Mouse (Mus musculus) brown adipose tissue, adult 24 weeks (tissue): ENCODE results near the gene Acad12. TPM values are rescaled to one million over a fixed set of nuclear protein-coding genes. Genes with fewer than 3 reads are reported as not detected.
"Not testable (repeated sequence)": the region's sequence is repeated elsewhere in the genome, so short reads cannot be mapped to it uniquely, and the experiment has no call there.

Source experiments
- H3K27ac ChIP-seq: fragments of 200-500 bp; replicated peaks from 2 replicates; pipeline ENCODE4 v1.5.1; 2012; ENCODE audit warnings: low read depth, mild to moderate bottlenecking, low read length
- H3K4me1 ChIP-seq: fragments of 200-500 bp; 2 replicates; pipeline ENCODE4 v1.6.1; 2012; ENCODE audit warnings: low read length, mixed read lengths; ENCODE audit not compliant: control insufficient read depth, insufficient read depth, insufficient read length
- H3K4me3 ChIP-seq: fragments of 200-500 bp; 2 replicates; pipeline ENCODE4 v1.5.1; 2012; ENCODE audit warnings: low read depth, mild to moderate bottlenecking, low read length, moderate library complexity; ENCODE audit not compliant: insufficient read depth
- polyA plus RNA-seq: library from polyadenylated mRNA; stranded (reverse); fragments of >200 nt; gene quantifications from 2 replicates; pipeline ENCODE4 v1.2.4, GENCODE M21; 2012; ENCODE audit not compliant: missing spikeins, insufficient read depth, insufficient read length

The Acad12 gene
- polyA plus RNA-seq = 18.4 and 32.3 TPM in 2 replicates

- H3K4me1 ChIP-seq = 0 out of 2 replicates have a peak, but pooled peaks cover 3% of the 10 kb centered on the region
These were observed at the start of gene Acad12 for GRCm38 (mm10) chr5:121618592-121619513. Gene Acad12 (minus strand): TSS chr5:121618938.

GRCm38 (mm10) chr5:121668411-121668810 is 49.7 kb upstream of the Acad12 start:
- H3K4me3 ChIP-seq = no peak overlapping the region
- no peak overlapping the region for H3K27ac ChIP-seq
- H3K4me1 ChIP-seq = peaks cover 5% of the 10 kb centered on the region; the same call in 1 of the 2 replicates

More at GRCm38 (mm10) chr5:121618592-121619513, at the start of gene Acad12:
- H3K4me3 ChIP-seq = peak within 1 kb of the TSS; percentile 93
- peak within 1 kb of the TSS; percentile 97 for H3K27ac ChIP-seq

GRCm38 (mm10) chr5:121667067-121667466 is 48.3 kb upstream of the Acad12 start:
- H3K27ac ChIP-seq = peak overlapping the region; percentile 51; the same call in 1 of the 2 replicates
- peaks cover 7% of the 10 kb centered on the region; the same call in 1 of the 2 replicates for H3K4me1 ChIP-seq
- no peak overlapping the region for H3K4me3 ChIP-seq

- H3K27ac ChIP-seq = no peak overlapping the region
- peaks cover 16% of the 10 kb centered on the region; the same call in 1 of the 2 replicates for H3K4me1 ChIP-seq
- H3K4me3 ChIP-seq = no peak overlapping the region
These were observed 46.2 kb upstream of the Acad12 start for GRCm38 (mm10) chr5:121664971-121665370.

DNA sequence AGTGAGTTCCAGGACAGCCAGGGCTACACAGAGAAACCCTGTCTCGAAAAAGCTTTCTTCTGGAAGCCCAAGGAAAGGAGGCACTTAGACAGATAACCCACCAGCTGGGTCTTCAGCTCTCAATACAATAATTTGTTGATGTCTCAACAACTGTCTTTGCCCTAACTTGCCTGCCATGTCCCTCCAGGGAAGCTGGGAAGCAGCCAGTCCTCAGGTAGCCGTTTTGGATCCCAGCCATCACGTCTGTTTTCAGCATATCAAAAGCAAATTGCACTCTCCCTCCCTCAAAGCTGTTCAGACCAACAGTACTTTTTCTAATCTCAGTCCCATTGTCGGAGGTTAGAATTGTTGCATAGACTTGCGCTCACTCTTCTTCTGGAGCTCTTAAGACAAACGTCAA is 45.3 kb upstream of the Acad12 start:
- no peak overlapping the region for H3K4me3 ChIP-seq
- peaks cover 16% of the 10 kb centered on the region; the same call in 1 of the 2 replicates for H3K4me1 ChIP-seq
- no peak overlapping the region for H3K27ac ChIP-seq

GRCm38 (mm10) chr5:121663456-121663855 is 44.7 kb upstream of the Acad12 start:
- no peak overlapping the region for H3K27ac ChIP-seq

GRCm38 (mm10) chr5:121661494-121661893 is 42.8 kb upstream of the Acad12 start:
- peak overlapping the region; percentile 11; the same call in 1 of the 2 replicates for H3K27ac ChIP-seq

More at GRCm38 (mm10) chr5:121663456-121663855, 44.7 kb upstream of the Acad12 start:
- no peak overlapping the region; the same call in 1 of the 2 replicates for H3K4me3 ChIP-seq
- peaks cover 13% of the 10 kb centered on the region; the same call in 1 of the 2 replicates for H3K4me1 ChIP-seq

DNA sequence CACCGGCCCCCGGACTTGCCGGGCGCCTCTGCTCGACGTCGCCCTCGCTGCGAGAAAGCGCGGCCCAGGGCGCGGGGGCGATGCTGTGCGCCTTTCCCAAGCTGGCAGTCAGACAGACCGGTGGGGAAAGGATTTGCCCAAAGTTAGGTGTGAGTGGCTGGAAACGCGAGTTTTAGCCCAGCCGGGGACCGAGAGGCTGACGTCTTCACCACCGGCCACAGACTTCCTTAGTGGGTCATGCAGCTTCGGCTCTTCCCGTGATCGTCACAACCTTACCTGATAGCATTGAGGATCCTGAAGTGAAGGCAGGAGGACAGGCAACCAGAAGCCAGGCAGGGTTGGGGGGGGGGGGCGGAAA is 42.1 kb upstream of the Acad12 start:
- peak overlapping the region; percentile 62 for H3K27ac ChIP-seq
- H3K4me1 ChIP-seq = peaks cover 11% of the 10 kb centered on the region; the same call in 1 of the 2 replicates
- H3K4me3 ChIP-seq = peak overlapping the region; percentile 90

More at GRCm38 (mm10) chr5:121661494-121661893, 42.8 kb upstream of the Acad12 start:
- peaks cover 11% of the 10 kb centered on the region; the same call in 1 of the 2 replicates for H3K4me1 ChIP-seq
- peak overlapping the region; percentile 90 for H3K4me3 ChIP-seq

DNA sequence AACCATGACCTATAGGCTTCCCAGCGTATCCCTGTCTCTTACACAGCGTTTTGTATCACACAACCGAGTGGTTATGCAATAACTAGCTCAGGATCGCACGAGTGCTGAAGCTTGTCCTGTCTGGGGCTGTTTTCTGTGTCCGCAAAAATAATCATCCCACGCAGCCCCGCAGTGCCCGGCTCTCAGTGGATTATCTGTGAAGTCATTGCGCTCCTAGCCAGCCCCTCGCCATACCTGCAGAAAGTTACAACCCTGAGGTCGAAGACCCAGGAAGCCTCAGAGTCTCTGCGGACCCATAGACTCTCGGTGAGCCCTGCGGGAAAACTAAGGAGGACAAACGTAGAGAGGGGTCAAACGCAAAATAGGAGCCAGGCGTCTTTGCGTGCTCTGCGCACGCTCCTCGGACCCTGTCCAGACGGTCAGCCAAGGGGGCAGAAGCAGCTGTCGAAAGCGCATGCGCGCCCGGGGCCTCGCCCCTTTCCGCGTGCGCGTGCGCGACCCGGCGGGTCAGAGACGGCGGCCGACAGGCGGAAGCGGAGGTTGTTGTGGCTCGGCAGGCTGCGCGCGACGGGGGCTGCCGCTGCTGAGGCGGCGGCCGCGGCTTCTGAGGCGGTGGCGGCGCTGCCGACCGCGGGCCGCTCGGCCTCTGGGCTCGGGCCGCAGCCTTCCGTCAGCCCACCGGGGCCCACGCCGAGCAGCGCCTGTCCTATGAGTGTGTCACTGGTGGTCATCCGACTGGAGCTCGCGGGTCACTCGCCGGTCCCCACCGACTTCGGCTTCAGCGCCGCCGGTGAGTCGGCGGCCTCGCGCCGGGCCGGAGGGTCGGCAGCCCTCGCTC is 41.5 kb upstream of the Acad12 start, which contains the start of the genes Acad10 and Brap:
Gene Acad10, minus strand, starts transcription at position 456 of the 838 bp plus-strand sequence.
Gene Brap, plus strand, starts transcription at position 505 of the 838 bp plus-strand sequence.
- Histone ChIP-seq H3K27ac (peak within 1 kb of the TSS; percentile 84), H3K4me1 (peaks cover 11% of the 10 kb centered on the region; the same call in 1 of the 2 replicates), H3K4me3 (peak within 1 kb of the TSS; percentile 90)

DNA sequence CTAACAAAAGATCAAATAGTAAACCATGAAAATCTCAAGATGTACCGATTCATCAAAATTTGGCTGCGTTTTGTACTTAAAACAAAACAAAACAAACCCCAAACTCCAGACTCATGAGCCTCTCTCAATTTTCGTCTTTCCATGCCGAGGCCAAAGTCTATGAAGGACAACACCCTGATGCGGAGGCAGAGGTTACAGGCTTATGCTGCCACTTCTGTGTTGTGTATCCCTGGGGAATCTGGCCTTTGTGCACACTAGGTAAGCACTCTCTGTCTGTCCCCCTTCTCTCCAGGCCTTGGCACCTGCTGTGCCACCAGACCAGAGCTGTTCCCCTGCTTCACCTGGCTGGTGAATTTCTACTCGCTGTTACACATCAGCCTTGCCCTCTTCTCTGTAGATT is 38.9 kb upstream of the Acad12 start:
- peaks cover 11% of the 10 kb centered on the region; the same call in 1 of the 2 replicates for H3K4me1 ChIP-seq
- H3K27ac ChIP-seq, H3K4me3 ChIP-seq: not testable (repeated sequence)

GRCm38 (mm10) chr5:121656866-121657265 is 38.1 kb upstream of the Acad12 start:
- H3K27ac ChIP-seq, H3K4me1 ChIP-seq, H3K4me3 ChIP-seq: not testable (repeated sequence)

DNA sequence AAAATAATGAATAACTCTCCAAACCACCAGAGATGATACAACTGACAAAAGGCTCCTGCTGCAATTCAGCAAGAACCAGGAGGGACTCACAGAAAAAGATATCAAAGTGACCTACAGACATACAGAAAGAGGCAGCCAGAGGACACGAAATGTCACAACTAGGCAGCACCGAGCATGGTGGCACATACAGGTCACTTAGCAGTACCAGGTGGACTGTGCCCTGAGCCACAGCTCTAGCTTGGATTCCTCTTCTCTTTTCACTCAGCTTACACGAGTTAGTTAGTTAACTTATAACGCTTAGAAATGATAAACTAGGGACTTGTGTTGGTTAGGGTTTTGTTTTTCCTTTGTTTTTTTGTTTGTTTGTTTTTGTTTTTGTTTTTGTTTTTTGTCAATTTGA is 35.8 kb upstream of the Acad12 start:
- H3K4me3 ChIP-seq = no peak overlapping the region
- H3K27ac ChIP-seq = no peak overlapping the region
- H3K4me1 ChIP-seq = no peaks in the 10 kb centered on the region

DNA sequence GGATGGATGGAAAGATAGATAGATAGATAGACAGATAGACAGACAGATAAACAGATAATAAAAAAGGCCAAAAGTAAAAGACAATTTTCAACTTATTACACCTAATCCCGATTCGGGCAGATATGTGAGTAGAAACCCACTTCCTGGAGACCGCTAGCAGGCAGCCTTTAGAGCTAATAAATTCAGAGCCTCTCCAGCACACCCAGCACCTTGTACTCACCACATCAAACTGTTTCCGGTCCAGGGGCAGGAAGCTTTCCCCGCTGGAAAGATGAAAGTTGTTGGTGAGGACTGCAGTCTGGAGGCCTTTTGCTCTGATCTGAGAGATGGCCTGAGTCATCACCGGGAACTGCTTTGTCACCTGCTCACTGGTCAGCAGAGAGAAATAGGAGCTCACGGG is 30.4 kb upstream of the Acad12 start:
- no peak overlapping the region for H3K4me3 ChIP-seq

DNA sequence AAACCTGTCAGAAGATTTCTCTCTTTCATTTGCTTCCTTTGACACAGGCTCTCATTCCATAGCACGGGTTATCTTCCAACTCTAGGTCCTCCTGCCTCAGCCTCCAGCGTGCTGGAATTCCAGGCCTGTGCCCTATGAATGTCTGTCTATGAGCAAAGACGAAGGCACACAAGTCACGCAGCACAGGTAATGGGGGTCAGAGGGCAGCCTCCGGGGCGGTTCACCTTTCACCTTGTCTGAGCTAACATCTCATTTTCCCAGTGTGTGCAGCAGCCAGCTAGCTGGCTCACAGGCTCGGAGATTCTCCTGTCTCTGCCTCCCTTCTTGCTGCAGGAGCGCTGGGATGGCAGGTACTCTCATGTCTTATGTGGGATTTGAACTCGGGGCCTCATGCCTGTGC is 20.9 kb upstream of the Acad12 start:
- Histone ChIP-seq H3K4me1 (no peaks in the 10 kb centered on the region), H3K27ac (no peak overlapping the region), H3K4me3 (no peak overlapping the region)

More for the DNA sequence above, 30.4 kb upstream of the Acad12 start:
- no peaks in the 10 kb centered on the region for H3K4me1 ChIP-seq
- H3K27ac ChIP-seq = no peak overlapping the region
